Mouse (Mus musculus) lung, embryonic 14.5 days (tissue): ENCODE measurements around the gene H2-Oa. TPM values are rescaled to one million over a fixed set of nuclear protein-coding genes. Genes with fewer than 3 reads are reported as not detected.

Experiments
- ATAC-seq: fragments of 200-750 bp; cut with Nextera tagmentation; 2 replicates; pipeline ENCODE4 v1.8.0; 2017; ENCODE audit warnings: mild to moderate bottlenecking, moderate TSS enrichment, moderate library complexity; ENCODE audit not compliant: insufficient read depth
- DNase-seq: peaks from one replicate; pipeline ENCODE4 v3.0.0-alpha.2; 2015
- H3K27ac ChIP-seq: fragments of 300-500 bp; sonication (generic); 2 replicates; pipeline ENCODE4 v1.5.1; 2014; ENCODE audit warnings: low read depth, mild to moderate bottlenecking, moderate library complexity
- H3K27me3 ChIP-seq: fragments of 300-500 bp; sonication (generic); 2 replicates; pipeline ENCODE4 v1.6.1; 2014; ENCODE audit warnings: low read length, control low read depth; ENCODE audit not compliant: insufficient read depth
- H3K36me3 ChIP-seq: fragments of 300-500 bp; sonication (generic); 2 replicates; pipeline ENCODE4 v1.6.1; 2014; ENCODE audit warnings: control low read depth; ENCODE audit not compliant: insufficient read depth
- H3K4me1 ChIP-seq: fragments of 300-500 bp; sonication (generic); 2 replicates; pipeline ENCODE4 v1.6.1; 2014; ENCODE audit warnings: antibody characterized with exemption, control low read depth; ENCODE audit not compliant: insufficient read depth
- H3K4me2 ChIP-seq: fragments of 300-500 bp; sonication (generic); 2 replicates; pipeline ENCODE4 v1.6.1; 2014; ENCODE audit warnings: mild to moderate bottlenecking
- H3K4me3 ChIP-seq: fragments of 300-500 bp; sonication (generic); 2 replicates; pipeline ENCODE4 v1.5.1; 2014; ENCODE audit warnings: low read depth, low read length
- H3K9ac ChIP-seq: fragments of 300-500 bp; sonication (generic); 2 replicates; pipeline ENCODE4 v1.6.1; 2014
- H3K9me3 ChIP-seq: fragments of 300-500 bp; sonication (generic); 2 replicates; pipeline ENCODE4 v1.6.1; 2016; ENCODE audit warnings: low read depth, low read length, control low read depth
- CTCF ChIP-seq: IDR thresholded peaks from 2 replicates; pipeline ENCODE4 v1.5.1; 2016; ENCODE audit warnings: antibody characterized with exemption, low read depth
- WGBS: fragments of 180-500 bp; shearing (Covaris S2); extraction: QIAGEN DNeasy Blood & Tissue Kit; methylation state at CpG from one replicate; pipeline ENCODE4 v1.1.7; 2014; 5-methylcytosine and 5-hydroxymethylcytosine counted together
- polyA plus RNA-seq: library from polyadenylated mRNA; unstranded; fragments of >200 nt; fragmentation: Nextera tagmentation; extraction: Ambion mirVana; gene quantifications from 2 replicates; pipeline ENCODE4 v1.2.1, GENCODE M21; 2014

The H2-Oa gene
- polyA plus RNA-seq, 1 experiment from 2014 or later, result 0.26 TPM

- Histone ChIP-seq H3K36me3 (no peaks in the 10 kb centered on the region), H3K27ac (no peak overlapping the region), H3K27me3 (no peaks in the 10 kb centered on the region), H3K4me2 (no peak overlapping the region; the same call in 1 of the 2 replicates), H3K4me1 (no peaks in the 10 kb centered on the region), H3K4me3 (no peak overlapping the region), H3K9me3 (no peaks in the 10 kb centered on the region), H3K9ac (no peak overlapping the region)
- ATAC-seq (peak; percentile 90), DNase-seq (peak; percentile 74)
- WGBS, result 32% methylated on average over 7 of the region's 7 CpGs
- no peak for TF ChIP-seq CTCF
Observed at GRCm38 (mm10) chr17:34093199-34093874, 1.2 kb downstream of the H2-Oa start.

GRCm38 (mm10) chr17:34094283-34095035, 2.3 kb downstream of the H2-Oa start:
- Histone ChIP-seq H3K9ac (no peak overlapping the region), H3K27me3 (no peaks in the 10 kb centered on the region), H3K9me3 (no peaks in the 10 kb centered on the region), H3K4me2 (no peak overlapping the region), H3K36me3 (no peaks in the 10 kb centered on the region), H3K27ac (no peak overlapping the region), H3K4me1 (no peaks in the 10 kb centered on the region), H3K4me3 (no peak overlapping the region)
- 82% methylated on average over 27 of the region's 27 CpGs for WGBS
- DNase-seq (no peak), ATAC-seq (no peak)
- TF ChIP-seq CTCF, result no peak

GRCm38 (mm10) chr17:34096497-34097010, 4.4 kb downstream of the H2-Oa start:
- no peak for TF ChIP-seq CTCF
- 65% methylated on average over 3 of the region's 3 CpGs for WGBS
- H3K4me3 ChIP-seq, result no peak overlapping the region

GRCm38 (mm10) chr17:34097272-34097671, 5.1 kb downstream of the H2-Oa start:
- no peak for ATAC-seq
- Histone ChIP-seq H3K36me3 (no peaks in the 10 kb centered on the region), H3K9me3 (no peaks in the 10 kb centered on the region), H3K27me3 (no peaks in the 10 kb centered on the region), H3K4me1 (no peaks in the 10 kb centered on the region), H3K9ac (no peak overlapping the region), H3K4me3 (no peak overlapping the region), H3K27ac (no peak overlapping the region), H3K4me2 (no peak overlapping the region)
- no peak for DNase-seq
- TF ChIP-seq CTCF, result no peak
- WGBS, result 61% methylated on average over 5 of the region's 5 CpGs

More at GRCm38 (mm10) chr17:34096497-34097010, 4.4 kb downstream of the H2-Oa start:
- H3K27ac ChIP-seq, result no peak overlapping the region
- H3K4me2 ChIP-seq, result no peak overlapping the region
- ATAC-seq (no peak), DNase-seq (no peak)
- no peaks in the 10 kb centered on the region for H3K4me1 ChIP-seq
- no peaks in the 10 kb centered on the region for H3K27me3 ChIP-seq
- no peak overlapping the region for H3K9ac ChIP-seq
- H3K9me3 ChIP-seq, result no peaks in the 10 kb centered on the region
- no peaks in the 10 kb centered on the region for H3K36me3 ChIP-seq

- DNase-seq (no peak), ATAC-seq (no peak)
- no peak for TF ChIP-seq CTCF
- H3K4me2 ChIP-seq, result no peak overlapping the region
- no peak overlapping the region for H3K27ac ChIP-seq
- no peak overlapping the region for H3K9ac ChIP-seq
- 33% methylated on average over 10 of the region's 10 CpGs for WGBS
- H3K4me3 ChIP-seq, result no peak overlapping the region
- H3K4me1 ChIP-seq, result no peaks in the 10 kb centered on the region
- no peaks in the 10 kb centered on the region for H3K36me3 ChIP-seq
- no peaks in the 10 kb centered on the region for H3K9me3 ChIP-seq
- H3K27me3 ChIP-seq, result no peaks in the 10 kb centered on the region
Observed at GRCm38 (mm10) chr17:34098709-34099479, 6.8 kb downstream of the H2-Oa start.

GRCm38 (mm10) chr17:34099531-34099930, 7.4 kb downstream of the H2-Oa start:
- WGBS, result 41% methylated on average over 5 of the region's 5 CpGs
- H3K9me3 ChIP-seq, result no peaks in the 10 kb centered on the region
- ATAC-seq (no peak), DNase-seq (peak; percentile 63)
- no peak overlapping the region for H3K4me3 ChIP-seq
- no peak overlapping the region for H3K27ac ChIP-seq
- TF ChIP-seq CTCF, result no peak
- no peaks in the 10 kb centered on the region for H3K36me3 ChIP-seq
- no peaks in the 10 kb centered on the region for H3K27me3 ChIP-seq
- no peak overlapping the region for H3K4me2 ChIP-seq
- H3K9ac ChIP-seq, result no peak overlapping the region
- no peaks in the 10 kb centered on the region for H3K4me1 ChIP-seq
